Mouse (Mus musculus) limb, embryonic 14.5 days (tissue): ENCODE measurements at regions not wholly inside any gene's neighbourhood (a gene's known extent, or its start where the extent isn't known, plus 50 kb on each side); places are given as distances from the start of the nearest gene placed in this dataset.

Experiments used
- ATAC-seq: fragments of 200-750 bp; cut with Nextera tagmentation; 2 replicates; pipeline ENCODE4 v1.8.0; 2017; ENCODE audit warnings: low read depth, moderate number of reproducible peaks, moderate TSS enrichment; ENCODE audit not compliant: low FRiP score
- DNase-seq: peaks from one replicate; pipeline ENCODE4 v3.0.0-alpha.2; 2015; ENCODE audit warnings: low spot score
- H3K27ac ChIP-seq: fragments of 300-500 bp; sonication (generic); replicated peaks from 2 replicates; pipeline ENCODE4 v1.5.1; 2014; ENCODE audit warnings: low read depth, mild to moderate bottlenecking, low read length, moderate library complexity, mixed read lengths
- H3K27me3 ChIP-seq: fragments of 300-500 bp; sonication (generic); 2 replicates; pipeline ENCODE4 v1.6.1; 2014; ENCODE audit warnings: low read length, mixed read lengths; ENCODE audit not compliant: control insufficient read depth, insufficient read depth
- H3K36me3 ChIP-seq: fragments of 300-500 bp; sonication (generic); 2 replicates; pipeline ENCODE4 v1.6.1; 2014; ENCODE audit warnings: mild to moderate bottlenecking, low read length, moderate library complexity, mixed read lengths; ENCODE audit not compliant: control insufficient read depth, insufficient read depth
- H3K4me1 ChIP-seq: fragments of 300-500 bp; sonication (generic); 2 replicates; pipeline ENCODE4 v1.6.1; 2014; ENCODE audit warnings: antibody characterized with exemption, low read length, mixed read lengths; ENCODE audit not compliant: control insufficient read depth, insufficient read depth
- H3K4me2 ChIP-seq: fragments of 300-500 bp; sonication (generic); replicated peaks from 2 replicates; pipeline ENCODE4 v1.6.1; 2014; ENCODE audit warnings: low read depth, mild to moderate bottlenecking, low read length, moderate library complexity; ENCODE audit not compliant: severe bottlenecking
- H3K4me3 ChIP-seq: fragments of 300-500 bp; sonication (generic); replicated peaks from 2 replicates; pipeline ENCODE4 v1.5.1; 2014; ENCODE audit warnings: low read length
- H3K9ac ChIP-seq: fragments of 300-500 bp; sonication (generic); 2 replicates; pipeline ENCODE4 v1.6.1; 2014; ENCODE audit warnings: mild to moderate bottlenecking, low read depth, low read length, moderate library complexity; ENCODE audit not compliant: severe bottlenecking
- H3K9me3 ChIP-seq: fragments of 300-500 bp; sonication (generic); 2 replicates; pipeline ENCODE4 v1.6.1; 2016; ENCODE audit warnings: low read length; ENCODE audit not compliant: control insufficient read depth
- POLR2A ChIP-seq: fragments of 200-500 bp; IDR thresholded peaks from 2 replicates; pipeline ENCODE4 v1.8.0; 2012; ENCODE audit warnings: inconsistent platforms, mild to moderate bottlenecking, moderate library complexity, borderline replicate concordance; ENCODE audit not compliant: insufficient read depth, insufficient read length; ENCODE audit errors: extremely low read depth
- WGBS: fragments of 180-500 bp; shearing (Covaris S2); extraction: QIAGEN DNeasy Blood & Tissue Kit; methylation state at CpG from one replicate; pipeline ENCODE4 v1.1.7; 2014; 5-methylcytosine and 5-hydroxymethylcytosine counted together

DNA sequence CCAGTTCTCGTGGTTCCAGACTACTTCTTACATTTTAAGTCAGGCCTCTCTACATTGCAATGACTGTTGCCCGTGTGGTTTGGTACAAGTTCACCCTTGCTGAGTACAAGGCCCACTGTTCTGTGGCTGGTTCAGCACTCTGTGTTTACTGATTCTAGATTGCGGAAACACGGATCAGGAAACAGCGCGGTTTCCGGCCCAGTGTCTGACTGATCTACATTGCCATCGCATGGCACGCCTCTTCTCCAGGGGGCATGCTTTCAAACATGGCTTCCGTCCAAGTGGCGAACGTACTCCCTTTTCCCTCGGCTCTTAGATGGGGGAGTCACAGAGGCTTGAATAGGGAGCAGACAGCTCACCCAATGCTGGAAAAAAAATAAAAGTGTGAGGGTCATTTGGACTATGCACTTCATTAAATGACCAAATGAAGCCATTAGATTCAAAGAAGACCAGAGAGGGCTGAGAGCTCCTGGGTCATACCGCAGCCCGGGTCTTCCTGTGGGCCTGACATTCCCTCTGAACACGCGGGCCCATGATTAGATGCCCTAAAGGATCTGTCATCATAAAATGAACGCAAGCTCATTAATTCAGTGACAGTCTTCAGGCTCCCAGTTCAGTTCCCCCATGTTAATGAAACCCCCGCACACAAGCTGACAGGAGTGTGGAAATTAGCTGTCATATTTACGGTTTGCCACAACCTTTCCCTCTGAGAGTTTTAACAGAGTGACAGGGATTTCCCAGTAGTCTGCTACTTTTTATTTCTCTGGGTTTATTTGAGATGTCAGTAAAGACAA is 250.9 kb downstream of the Gm19410 start:
- Histone ChIP-seq H3K4me3 (no peak overlapping the region), H3K36me3 (no peaks in the 10 kb centered on the region), H3K9me3 (no peaks in the 10 kb centered on the region), H3K9ac (no peak overlapping the region), H3K4me1 (peaks cover 10% of the 10 kb centered on the region; the same call in 1 of the 2 replicates), H3K27ac (no peak overlapping the region), H3K27me3 (no peaks in the 10 kb centered on the region), H3K4me2 (no peak overlapping the region)
- ATAC-seq (no peak), DNase-seq (no peak)
- TF ChIP-seq POLR2A: no peak
- 65% methylated on average over 20 of the region's 20 CpGs for WGBS

DNA sequence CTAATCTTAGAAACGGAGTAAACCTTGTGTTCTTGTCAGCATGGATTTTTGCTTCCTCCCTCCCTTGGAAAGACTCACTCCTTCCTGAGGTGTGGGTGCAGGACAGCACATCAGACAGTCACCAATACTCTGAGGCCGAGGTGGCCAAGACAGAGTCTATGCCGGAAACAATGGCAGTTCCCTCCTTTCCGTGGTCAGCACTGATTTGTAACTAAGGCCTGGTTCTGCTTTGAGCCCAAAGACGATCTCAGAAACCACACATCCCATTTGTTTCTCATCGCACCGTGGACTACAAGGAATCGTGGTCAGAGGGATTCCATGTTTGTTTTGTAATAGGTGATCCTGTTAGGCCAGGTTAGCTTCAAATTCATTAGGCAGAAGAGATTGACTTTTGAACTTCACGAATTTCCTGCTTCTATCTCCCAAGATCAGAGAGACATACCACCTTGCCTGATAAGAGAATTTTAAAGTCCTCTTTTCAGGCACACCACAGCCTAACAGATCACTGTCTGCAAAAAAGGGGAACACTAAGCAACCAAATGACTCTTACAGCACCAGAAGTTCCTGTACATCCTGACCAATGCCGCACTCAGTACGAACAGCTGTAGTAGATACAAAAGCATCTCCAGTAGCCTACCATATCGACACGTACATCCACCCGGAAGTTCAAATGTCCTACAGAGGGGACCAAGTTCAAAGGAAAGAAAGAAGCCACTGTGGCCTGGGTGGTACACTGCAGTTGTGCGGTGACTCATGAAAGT is 253.6 kb downstream of the Gm19410 start:
- H3K4me1 ChIP-seq: peaks cover 8% of the 10 kb centered on the region; the same call in 1 of the 2 replicates
- DNase-seq (no peak), ATAC-seq (no peak)
- no peak overlapping the region for H3K4me2 ChIP-seq
- no peak overlapping the region for H3K4me3 ChIP-seq
- TF ChIP-seq POLR2A: no peak
- H3K9ac ChIP-seq: no peak overlapping the region
- H3K27ac ChIP-seq: no peak overlapping the region
- no peaks in the 10 kb centered on the region for H3K9me3 ChIP-seq
- no peaks in the 10 kb centered on the region for H3K27me3 ChIP-seq
- no peaks in the 10 kb centered on the region for H3K36me3 ChIP-seq
- WGBS: 86% methylated on average over 15 of the region's 15 CpGs

DNA sequence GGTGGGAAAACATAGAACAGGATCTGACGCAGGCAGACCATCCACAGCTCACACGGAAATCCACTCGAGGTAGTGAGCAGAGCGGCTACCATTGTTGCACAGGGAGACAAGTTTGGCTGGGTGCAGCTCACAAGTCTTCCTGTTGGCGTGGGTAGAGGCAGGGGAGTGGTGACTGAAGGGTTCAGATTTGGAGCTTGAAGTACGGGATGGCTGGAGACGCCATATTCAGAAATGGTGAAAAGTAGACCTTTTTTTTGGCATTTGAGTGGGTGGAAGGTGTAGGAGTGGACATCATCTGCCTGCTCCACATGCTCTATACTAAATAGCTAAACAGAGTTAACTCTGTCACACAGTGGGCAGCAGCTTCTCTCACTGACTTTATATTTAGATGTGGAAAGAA is 254.3 kb downstream of the Gm19410 start:
- Histone ChIP-seq H3K27ac (no peak overlapping the region), H3K9me3 (no peaks in the 10 kb centered on the region), H3K9ac (no peak overlapping the region), H3K4me1 (peaks cover 5% of the 10 kb centered on the region; the same call in 1 of the 2 replicates), H3K36me3 (no peaks in the 10 kb centered on the region), H3K4me2 (no peak overlapping the region), H3K27me3 (no peaks in the 10 kb centered on the region), H3K4me3 (no peak overlapping the region)
- no peak for ATAC-seq
- DNase-seq: no peak
- WGBS: 94% methylated on average over 7 of the region's 7 CpGs
- no peak for TF ChIP-seq POLR2A

DNA sequence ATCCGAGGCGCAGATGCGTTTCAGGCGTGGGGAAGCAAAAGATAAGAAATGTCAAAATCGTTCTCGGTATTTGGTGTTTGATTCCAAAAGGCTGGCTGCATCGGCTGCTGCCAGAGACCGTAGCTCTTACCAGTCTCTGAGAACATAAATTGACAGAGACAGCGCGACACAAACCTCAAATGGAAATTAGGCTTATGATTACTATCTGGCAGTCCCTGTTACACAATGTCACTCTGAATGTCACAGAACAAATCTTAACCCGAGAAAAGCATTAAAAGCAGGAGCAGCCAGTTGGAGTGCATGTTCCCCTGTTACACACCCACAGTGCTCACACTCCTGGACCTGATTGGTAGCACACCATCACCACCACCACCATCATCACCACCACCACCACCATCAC is 262.0 kb downstream of the Gm19410 start:
- Histone ChIP-seq H3K4me3 (no peak overlapping the region), H3K9ac (no peak overlapping the region), H3K4me2 (no peak overlapping the region), H3K9me3 (no peaks in the 10 kb centered on the region), H3K27me3 (no peaks in the 10 kb centered on the region), H3K36me3 (no peaks in the 10 kb centered on the region), H3K4me1 (no peaks in the 10 kb centered on the region), H3K27ac (no peak overlapping the region)
- no peak for TF ChIP-seq POLR2A
- ATAC-seq (no peak), DNase-seq (no peak)
- WGBS: 83% methylated on average over 11 of the region's 11 CpGs

DNA sequence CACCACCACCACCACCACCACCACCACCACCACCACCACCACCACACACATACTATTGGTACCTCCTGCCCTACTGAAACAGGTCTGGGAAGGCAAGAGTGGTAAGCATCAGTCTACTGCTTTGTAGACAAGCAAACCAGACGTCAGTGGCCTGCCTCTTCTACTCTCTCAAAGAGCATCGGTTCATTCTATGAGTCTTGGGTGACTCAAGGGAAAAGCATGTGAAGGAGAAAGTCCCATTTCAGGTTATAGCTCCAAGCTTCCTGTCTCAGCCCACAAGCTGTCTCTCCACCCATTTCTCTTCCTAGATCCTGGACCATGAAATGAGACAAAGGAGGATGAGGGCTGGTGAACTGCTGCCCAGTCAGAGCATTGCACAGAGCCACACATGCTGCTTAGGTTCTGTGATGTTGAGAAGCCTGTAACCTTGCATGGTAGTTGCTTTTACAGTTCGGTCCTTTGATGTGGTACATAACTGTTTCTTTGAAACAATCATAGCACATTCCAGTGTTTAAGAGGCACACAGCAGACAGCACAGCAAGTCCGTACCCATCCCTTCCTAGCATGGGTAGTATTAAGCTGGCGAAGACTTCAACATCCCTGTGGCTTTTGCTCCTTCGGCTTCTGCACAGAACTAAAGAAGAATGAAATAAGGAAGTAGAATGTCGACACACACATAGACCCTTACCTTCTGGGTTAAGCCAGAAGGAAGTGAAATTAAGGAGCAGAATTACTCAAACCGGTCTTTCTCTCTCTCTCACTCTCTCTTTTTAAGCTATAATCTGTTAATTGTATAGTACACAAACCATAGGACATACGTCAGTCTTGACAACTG is 262.7 kb downstream of the Gm19410 start:
- TF ChIP-seq POLR2A: no peak
- H3K27ac ChIP-seq: no peak overlapping the region
- ATAC-seq (no peak), DNase-seq (no peak)
- no peak overlapping the region for H3K4me3 ChIP-seq
- no peaks in the 10 kb centered on the region for H3K36me3 ChIP-seq
- H3K9me3 ChIP-seq: no peaks in the 10 kb centered on the region
- H3K9ac ChIP-seq: no peak overlapping the region
- no peaks in the 10 kb centered on the region for H3K4me1 ChIP-seq
- no peaks in the 10 kb centered on the region for H3K27me3 ChIP-seq
- WGBS: 69% methylated on average over 9 of the region's 9 CpGs
- no peak overlapping the region for H3K4me2 ChIP-seq
